Mouse (Mus musculus): ENCODE data around the gene Crhr2. TPM values are rescaled to one million over a fixed set of nuclear protein-coding genes. Genes with fewer than 3 reads are reported as not detected.

Gene Crhr2
- total and polyA plus RNA-seq, 3 experiments = not detected

GRCm38 (mm10) chr6:55098603-55099002 lies 34.2 kb downstream of the Crhr2 start:
- no peak overlapping the region for H3K4me3 ChIP-seq (replicated peaks in 1 of 3; ENCODE audit: low read depth in 2 of 3, low read length in 2 of 3, poor library complexity in 1 of 3)
- no peak for DNase-seq (ENCODE audit: extremely low read depth)
- no peaks in the 10 kb centered on the region for H3K9me3 ChIP-seq (replicated peaks; ENCODE audit: low read length)
- peaks cover 9 to 15% of the 10 kb centered on the region in 2 experiments for H3K4me1 ChIP-seq (ENCODE audit: control insufficient read depth in 1 of 2, insufficient read depth in 2 of 2)
- no peaks in the 10 kb centered on the region for H3K79me2 ChIP-seq (replicated peaks; ENCODE audit: control insufficient read depth, extremely low read depth, insufficient read depth, poor library complexity, severe bottlenecking)
- no peaks in the 10 kb centered on the region for H3K36me3 ChIP-seq (replicated peaks in 1 of 2; ENCODE audit: control insufficient read depth in 1 of 2, insufficient read depth in 1 of 2, low read length in 1 of 2)
- dilution Hi-C loops (cut with MboI; ENCODE audit: extremely low pct_ligation_motif_present, extremely low pct_unique_long_range_greater_than_20kb, low sequenced_read_pairs) (no loop called here), in situ Hi-C loops (cut with MboI; ENCODE audit: low pct_ligation_motif_present, low pct_unique_long_range_greater_than_20kb, low sequenced_read_pairs) (no loop called here)
- TF ChIP-seq E2F4 (IDR thresholded peaks at IDR 0.05; ENCODE audit: insufficient replicate concordance, low read depth, low read length) (no peak), BHLHE40 (IDR thresholded peaks at IDR 0.05; ENCODE audit: low read depth, low read length) (no peak), SIN3A (IDR thresholded peaks at IDR 0.05; ENCODE audit: low read length) (no peak), HCFC1 (IDR thresholded peaks at IDR 0.05; ENCODE audit: low read depth, low read length) (no peak), MAZ (IDR thresholded peaks at IDR 0.05; ENCODE audit: low read depth, low read length) (no peak), CHD1 (IDR thresholded peaks at IDR 0.05; ENCODE audit: low read depth, low read length) (no peak), TCF12 (IDR thresholded peaks at IDR 0.05; ENCODE audit: low read depth, low read length) (no peak), ZNF384 (IDR thresholded peaks at IDR 0.05; ENCODE audit: low read depth, low read length) (no peak), NELFE (IDR thresholded peaks at IDR 0.05; ENCODE audit: low read depth, low read length) (no peak), TBP (conservative IDR thresholded peaks at IDR 0.05; ENCODE audit: low read depth, low read length) (no peak), SMC3 (IDR thresholded peaks at IDR 0.05; ENCODE audit: low read depth, low read length) (no peak), RAD21 (IDR thresholded peaks at IDR 0.05; ENCODE audit: low read depth, low read length) (no peak), KAT2A (IDR thresholded peaks at IDR 0.05; ENCODE audit: insufficient replicate concordance, low read length) (no peak)
- H3K27ac ChIP-seq (ENCODE audit: insufficient read depth, low read depth) = no peak overlapping the region
- H3K4me2 ChIP-seq (ENCODE audit: insufficient read depth, low read depth, poor library complexity, severe bottlenecking) = no peak overlapping the region
- H3K9ac ChIP-seq (ENCODE audit: insufficient read depth, low read depth) = no peak overlapping the region
- H3K27me3 ChIP-seq (replicated peaks) = peaks cover 5% of the 10 kb centered on the region

GRCm38 (mm10) chr6:55098030-55098429 lies 34.8 kb downstream of the Crhr2 start:
- H3K27ac ChIP-seq (ENCODE audit: insufficient read depth, low read depth) = no peak overlapping the region
- H3K9ac ChIP-seq (ENCODE audit: insufficient read depth, low read depth) = no peak overlapping the region
- H3K4me1 ChIP-seq (ENCODE audit: control insufficient read depth in 1 of 2, insufficient read depth in 2 of 2) = peaks cover 9 to 15% of the 10 kb centered on the region in 2 experiments
- dilution Hi-C loops (cut with MboI; ENCODE audit: extremely low pct_ligation_motif_present, extremely low pct_unique_long_range_greater_than_20kb, low sequenced_read_pairs) (no loop called here), in situ Hi-C loops (cut with MboI; ENCODE audit: low pct_ligation_motif_present, low pct_unique_long_range_greater_than_20kb, low sequenced_read_pairs) (no loop called here)
- no peak for DNase-seq (ENCODE audit: extremely low read depth)
- no peaks in the 10 kb centered on the region for H3K36me3 ChIP-seq (replicated peaks in 1 of 2; ENCODE audit: control insufficient read depth in 1 of 2, insufficient read depth in 1 of 2, low read length in 1 of 2)
- H3K27me3 ChIP-seq (replicated peaks) = peaks cover 4% of the 10 kb centered on the region
- no peaks in the 10 kb centered on the region for H3K9me3 ChIP-seq (replicated peaks; ENCODE audit: low read length)
- no peaks in the 10 kb centered on the region for H3K79me2 ChIP-seq (replicated peaks; ENCODE audit: control insufficient read depth, extremely low read depth, insufficient read depth, poor library complexity, severe bottlenecking)
- TF ChIP-seq EP300 (IDR thresholded peaks at IDR 0.05; ENCODE audit: low read length) (no peak), ELF1 (IDR thresholded peaks at IDR 0.05; ENCODE audit: low read depth, low read length) (no peak), POLR2AphosphoS2 (IDR thresholded peaks at IDR 0.05; ENCODE audit: low read depth, low read length) (no peak)
- H3K4me3 ChIP-seq (replicated peaks in 1 of 3; ENCODE audit: low read depth in 2 of 3, low read length in 2 of 3, poor library complexity in 1 of 3) = no peak overlapping the region
- no peak overlapping the region for H3K4me2 ChIP-seq (ENCODE audit: insufficient read depth, low read depth, poor library complexity, severe bottlenecking)

Measured in CH12.LX (cell line).